Mouse (Mus musculus): ENCODE measurements around the gene Ncam2.

GRCm38 (mm10) chr16:81223841-81224240 lies 23.3 kb downstream of the Ncam2 start:
- TF ChIP-seq CTCF (IDR thresholded peaks at IDR 0.05) (no peak), POLR2A (IDR thresholded peaks at IDR 0.05; ENCODE audit: insufficient read depth, low read depth, low read length) (no peak)
